Mouse (Mus musculus) intestine, postnatal 0 days (tissue): ENCODE data around the gene Slfn2. TPM values are rescaled to one million over a fixed set of nuclear protein-coding genes. Genes with fewer than 3 reads are reported as not detected.

Experiments used
- ATAC-seq: fragments of 200-750 bp; cut with Nextera tagmentation; 2 replicates; pipeline ENCODE4 v1.8.0; 2017; ENCODE audit warnings: mild to moderate bottlenecking, moderate TSS enrichment, moderate library complexity
- H3K27ac ChIP-seq: fragments of 300-500 bp; sonication (generic); 2 replicates; pipeline ENCODE4 v1.5.1; 2014; ENCODE audit warnings: mild to moderate bottlenecking, low read depth, low read length, moderate library complexity
- H3K27me3 ChIP-seq: fragments of 300-500 bp; sonication (generic); replicated peaks from 2 replicates; pipeline ENCODE4 v1.6.1; 2014; ENCODE audit warnings: low read length, mixed read lengths; ENCODE audit not compliant: control insufficient read depth, insufficient read depth
- H3K36me3 ChIP-seq: fragments of 300-500 bp; sonication (generic); 2 replicates; pipeline ENCODE4 v1.6.1; 2014; ENCODE audit warnings: mild to moderate bottlenecking, moderate library complexity; ENCODE audit not compliant: control insufficient read depth, insufficient read depth
- H3K4me1 ChIP-seq: fragments of 300-500 bp; sonication (generic); replicated peaks from 2 replicates; pipeline ENCODE4 v1.6.1; 2014; ENCODE audit warnings: antibody characterized with exemption, low read length, mixed read lengths; ENCODE audit not compliant: control insufficient read depth, insufficient read depth
- H3K4me2 ChIP-seq: fragments of 300-500 bp; sonication (generic); replicated peaks from 2 replicates; pipeline ENCODE4 v1.6.1; 2014; ENCODE audit warnings: low read depth, mild to moderate bottlenecking, moderate library complexity
- H3K4me3 ChIP-seq: fragments of 300-500 bp; sonication (generic); 2 replicates; pipeline ENCODE4 v1.5.1; 2014; ENCODE audit warnings: low read depth, low read length
- H3K9ac ChIP-seq: fragments of 300-500 bp; sonication (generic); 2 replicates; pipeline ENCODE4 v1.6.1; 2014; ENCODE audit warnings: mild to moderate bottlenecking, low read depth, low read length
- H3K9me3 ChIP-seq: fragments of 300-500 bp; sonication (generic); 2 replicates; pipeline ENCODE4 v1.6.1; 2016; ENCODE audit warnings: mixed run types; ENCODE audit not compliant: control insufficient read depth
- CTCF ChIP-seq: sonication (generic); IDR thresholded peaks from 2 replicates; pipeline ENCODE4 v1.5.1; 2016; ENCODE audit warnings: low read depth, mild to moderate bottlenecking, control low read depth, antibody characterized with exemption, moderate library complexity
- WGBS: fragments of 180-500 bp; shearing (Covaris S2); extraction: QIAGEN DNeasy Blood & Tissue Kit; methylation state at CpG from one replicate; pipeline ENCODE4 v1.1.7; 2014; 5-methylcytosine and 5-hydroxymethylcytosine counted together
- polyA plus RNA-seq: library from polyadenylated mRNA; unstranded; fragments of >200 nt; fragmentation: Nextera tagmentation; extraction: Ambion mirVana; gene quantifications from 2 replicates; pipeline ENCODE4 v1.2.1, GENCODE M21; 2015

Slfn2 gene
- polyA plus RNA-seq, 1 experiment from 2014 or later: 21.0 TPM

GRCm38 (mm10) chr11:83061806-83062205, 3.1 kb upstream of the Slfn2 start:
- ATAC-seq: no peak
- 76% methylated on average over 7 of the region's 7 CpGs for WGBS

GRCm38 (mm10) chr11:83063126-83063525, 1.8 kb upstream of the Slfn2 start:
- WGBS: 51% methylated on average over 4 of the region's 4 CpGs
- H3K36me3 ChIP-seq: no peaks in the 10 kb centered on the region
- H3K4me1 ChIP-seq: no peaks in the 10 kb centered on the region
- no peak overlapping the region for H3K27ac ChIP-seq
- no peaks in the 10 kb centered on the region for H3K9me3 ChIP-seq
- peak overlapping the region; percentile 14 for H3K4me2 ChIP-seq
- no peak for TF ChIP-seq CTCF
- H3K4me3 ChIP-seq: no peak overlapping the region
- no peak overlapping the region for H3K9ac ChIP-seq
- H3K27me3 ChIP-seq: no peaks in the 10 kb centered on the region
- ATAC-seq: peak; percentile 7; the same call in 1 of the 2 replicates

More at GRCm38 (mm10) chr11:83061806-83062205, 3.1 kb upstream of the Slfn2 start:
- no peaks in the 10 kb centered on the region for H3K4me1 ChIP-seq
- H3K4me3 ChIP-seq: no peak overlapping the region
- no peak overlapping the region for H3K9ac ChIP-seq
- H3K9me3 ChIP-seq: no peaks in the 10 kb centered on the region
- H3K27me3 ChIP-seq: no peaks in the 10 kb centered on the region
- no peak for TF ChIP-seq CTCF
- no peak overlapping the region for H3K4me2 ChIP-seq
- no peak overlapping the region for H3K27ac ChIP-seq
- no peaks in the 10 kb centered on the region for H3K36me3 ChIP-seq

DNA sequence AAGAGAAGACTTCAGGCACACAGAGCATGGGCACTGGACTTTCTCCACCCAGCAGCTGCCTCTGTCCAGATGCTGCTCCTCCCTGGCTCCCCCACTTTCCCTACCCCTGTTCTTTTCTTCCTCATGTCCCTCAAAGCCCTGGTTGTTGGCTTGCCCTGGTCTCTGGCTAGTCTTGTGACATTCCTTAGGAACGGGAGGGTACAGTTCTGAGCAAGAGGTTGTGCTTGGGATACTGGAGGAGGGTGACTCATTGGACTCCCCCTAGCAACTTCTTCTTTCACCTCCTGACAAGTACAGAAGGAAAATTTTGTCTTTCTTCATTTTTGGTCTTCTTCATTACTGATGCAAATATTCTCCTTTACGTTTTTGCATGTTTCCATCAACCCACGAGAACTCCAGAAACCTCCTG, 967 bp upstream of the Slfn2 start:
- H3K4me1 ChIP-seq: no peaks in the 10 kb centered on the region
- 0 out of 2 replicates have a peak overlapping the region, but pooled peaks have one; percentile 17 for H3K4me2 ChIP-seq
- 53% methylated on average over 3 of the region's 3 CpGs for WGBS
- no peak for TF ChIP-seq CTCF
- H3K27ac ChIP-seq: no peak overlapping the region
- H3K4me3 ChIP-seq: no peak overlapping the region
- H3K9ac ChIP-seq: no peak overlapping the region
- no peaks in the 10 kb centered on the region for H3K9me3 ChIP-seq
- H3K27me3 ChIP-seq: no peaks in the 10 kb centered on the region
- peak; percentile 36 for ATAC-seq
- H3K36me3 ChIP-seq: no peaks in the 10 kb centered on the region

DNA sequence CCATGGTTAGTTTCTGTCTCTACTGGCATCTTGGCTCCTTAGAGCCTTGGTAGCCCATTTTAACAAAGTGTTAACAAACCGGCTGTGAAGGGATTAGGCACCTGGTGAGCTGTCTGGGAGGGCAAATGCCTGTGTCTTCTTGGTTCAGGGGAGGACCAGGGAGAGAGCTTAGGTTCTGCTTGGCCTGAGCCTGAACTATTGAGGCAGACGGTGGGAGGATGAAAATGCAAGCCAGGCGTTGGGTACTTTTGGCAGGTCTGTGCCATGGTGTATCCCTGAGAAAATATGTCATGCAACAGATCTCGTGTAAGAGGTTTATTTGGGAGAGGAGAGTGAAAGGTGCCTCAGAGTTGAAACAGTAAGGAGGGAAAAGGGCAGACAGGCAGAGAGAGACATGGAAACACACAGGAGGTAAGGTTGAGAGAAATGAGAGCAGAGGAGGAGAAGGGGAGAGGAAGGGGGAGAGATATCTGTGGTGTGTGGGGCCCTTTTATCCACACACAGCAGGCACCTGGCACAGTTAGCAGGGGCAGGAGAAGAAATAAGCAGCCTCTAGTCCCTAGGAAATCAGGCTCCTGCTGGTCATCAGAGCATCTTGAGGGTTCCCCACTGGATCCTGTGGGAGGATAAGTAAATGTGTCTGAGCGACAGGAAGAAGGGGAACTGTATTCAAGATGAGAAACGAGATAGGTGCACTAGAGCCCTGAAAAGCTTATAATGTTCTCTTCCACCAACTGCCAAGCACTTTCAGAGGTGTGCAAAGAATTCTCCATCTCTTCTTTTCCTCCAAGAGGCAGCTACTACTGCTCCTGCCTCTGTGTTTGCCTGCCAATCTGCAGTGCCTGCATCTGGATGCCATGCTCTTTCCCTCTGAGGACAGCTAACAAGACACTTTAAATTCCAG, 781 bp downstream of the Slfn2 start:
- TF ChIP-seq CTCF: no peak
- no peaks in the 10 kb centered on the region for H3K9me3 ChIP-seq
- H3K4me1 ChIP-seq: no peaks in the 10 kb centered on the region
- no peak overlapping the region; the same call in 1 of the 2 replicates for H3K27ac ChIP-seq
- peak overlapping the region; percentile 34; the same call in 1 of the 2 replicates for H3K9ac ChIP-seq
- peak overlapping the region; percentile 59 for H3K4me2 ChIP-seq
- ATAC-seq: no peak
- peak overlapping the region; percentile 24 for H3K4me3 ChIP-seq
- WGBS: 32% methylated on average over 6 of the region's 6 CpGs
- no peaks in the 10 kb centered on the region for H3K36me3 ChIP-seq
- no peaks in the 10 kb centered on the region for H3K27me3 ChIP-seq

DNA sequence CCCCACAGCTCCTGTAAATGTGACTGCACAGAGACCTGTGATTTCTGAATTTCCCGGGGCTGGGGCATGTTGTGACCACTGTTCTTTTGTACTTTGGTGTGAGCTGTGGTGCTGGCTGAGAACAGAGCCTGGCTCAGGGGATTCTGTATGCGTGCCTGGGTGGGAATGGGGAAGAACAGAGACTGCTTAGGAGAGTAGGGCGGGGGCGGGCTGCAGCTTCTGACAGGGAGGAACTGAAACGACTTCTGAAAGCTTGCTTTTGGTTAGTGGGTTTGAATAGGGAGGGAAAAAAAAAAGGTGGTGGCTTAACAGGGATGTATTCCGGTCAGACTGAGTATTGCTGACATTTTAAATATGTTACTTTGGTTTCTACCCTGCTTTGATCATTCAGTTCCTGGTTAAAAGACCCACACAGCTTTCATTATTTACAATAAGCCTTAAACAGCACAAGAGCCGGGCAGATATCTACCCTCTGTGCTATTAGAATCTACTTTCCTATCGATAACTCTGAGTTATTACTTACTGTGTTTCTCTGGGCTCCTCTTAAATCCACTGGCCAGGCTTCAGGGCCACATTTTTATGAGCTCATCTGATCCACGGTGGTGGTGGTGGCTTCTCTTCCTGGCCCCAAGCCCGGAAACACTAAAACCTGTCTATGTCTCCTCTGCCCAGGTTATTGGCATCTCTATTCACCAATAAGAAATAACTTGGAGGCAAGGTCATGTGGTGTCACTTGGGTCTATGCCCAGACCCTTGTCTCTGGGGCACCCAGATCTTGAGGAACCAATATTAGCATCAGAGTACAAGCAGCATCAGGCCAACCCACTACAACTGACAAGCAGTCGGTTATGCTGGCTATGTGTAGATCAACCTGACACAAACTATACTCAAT, 2.0 kb downstream of the Slfn2 start:
- Histone ChIP-seq H3K9me3 (no peaks in the 10 kb centered on the region), H3K4me1 (no peaks in the 10 kb centered on the region), H3K4me2 (peak overlapping the region; percentile 59), H3K9ac (no peak overlapping the region), H3K27ac (no peak overlapping the region), H3K4me3 (peak overlapping the region; percentile 24; the same call in 1 of the 2 replicates), H3K36me3 (no peaks in the 10 kb centered on the region), H3K27me3 (no peaks in the 10 kb centered on the region)
- ATAC-seq: no peak
- TF ChIP-seq CTCF: no peak
- WGBS: 52% methylated on average over 11 of the region's 11 CpGs
